Mouse (Mus musculus): Measurements from ENCODE around the gene Dclk1. TPM values are rescaled to one million over a fixed set of nuclear protein-coding genes. Genes with fewer than 3 reads are reported as not detected.

The Dclk1 gene
- polyA plus RNA-seq, 1 experiment, result 1.1 TPM

DNA sequence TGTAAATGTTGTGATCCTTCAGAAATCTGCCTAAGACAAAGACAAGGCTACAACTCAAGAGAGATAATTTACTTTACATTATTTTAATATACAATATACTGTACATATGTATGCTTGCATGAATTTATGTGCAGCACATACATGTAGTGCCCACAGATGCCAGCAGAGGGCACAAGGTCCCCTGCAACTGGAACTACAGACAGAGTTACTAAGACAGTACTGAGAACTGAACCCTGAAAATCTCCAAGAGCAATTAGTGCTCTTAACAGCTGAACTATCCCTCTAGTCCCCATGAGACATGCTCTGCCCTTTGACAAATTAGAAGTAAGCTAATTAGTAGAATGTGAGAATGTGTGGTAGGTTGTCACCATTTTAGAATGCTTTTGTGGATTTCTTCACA, 169.4 kb downstream of the Dclk1 start:
- TF ChIP-seq CTCF (conservative IDR thresholded peaks at IDR 0.05; ENCODE audit: insufficient read depth, insufficient read length, low read depth, low read length) (no peak), POLR2A (IDR thresholded peaks at IDR 0.05; ENCODE audit: low read depth, low read length) (no peak)
- Histone ChIP-seq H3K27ac (ENCODE audit: insufficient read depth, low read depth, low read length) (no peak overlapping the region), H3K27me3 (replicated peaks; ENCODE audit: control insufficient read depth, insufficient read depth, low read length) (no peaks in the 10 kb centered on the region), H3K4me3 (ENCODE audit: insufficient read depth, low read depth, low read length) (no peak overlapping the region), H3K4me1 (ENCODE audit: control insufficient read depth, insufficient read depth, low read length) (no peaks in the 10 kb centered on the region), H3K36me3 (ENCODE audit: control insufficient read depth, insufficient read depth, low read length) (no peaks in the 10 kb centered on the region)
- no peak for DNase-seq

DNA sequence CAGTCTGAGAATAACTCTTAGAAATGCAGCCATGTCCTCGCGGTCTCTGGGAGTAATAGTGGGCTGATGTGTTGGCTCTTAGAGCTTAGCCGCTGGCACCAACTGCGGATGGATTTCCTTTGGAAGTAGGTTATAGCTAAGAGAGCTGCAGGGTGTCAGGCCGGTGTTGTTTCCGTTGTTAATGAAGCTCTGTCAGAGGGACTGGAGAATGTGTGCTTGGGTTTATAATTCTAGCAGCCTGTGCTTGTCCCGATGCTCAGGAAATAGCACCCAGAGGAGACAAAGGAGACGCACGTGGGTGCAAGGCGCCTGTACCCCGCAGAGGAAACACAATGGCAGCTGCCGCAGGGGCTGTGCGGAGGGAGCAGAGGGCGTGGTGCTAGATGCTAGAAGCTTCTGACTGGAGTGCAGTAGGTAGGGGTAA, 173.4 kb downstream of the Dclk1 start:
- Histone ChIP-seq H3K27ac (ENCODE audit: insufficient read depth, low read depth, low read length) (no peak overlapping the region), H3K4me3 (ENCODE audit: insufficient read depth, low read depth, low read length) (no peak overlapping the region), H3K36me3 (ENCODE audit: control insufficient read depth, insufficient read depth, low read length) (no peaks in the 10 kb centered on the region), H3K4me1 (ENCODE audit: control insufficient read depth, insufficient read depth, low read length) (no peaks in the 10 kb centered on the region), H3K27me3 (replicated peaks; ENCODE audit: control insufficient read depth, insufficient read depth, low read length) (no peaks in the 10 kb centered on the region)
- no peak for DNase-seq
- WGBS, result 35% methylated on average over 14 of the region's 14 CpGs
- TF ChIP-seq CTCF (conservative IDR thresholded peaks at IDR 0.05; ENCODE audit: insufficient read depth, insufficient read length, low read depth, low read length) (no peak), POLR2A (IDR thresholded peaks at IDR 0.05; ENCODE audit: low read depth, low read length) (no peak)

DNA sequence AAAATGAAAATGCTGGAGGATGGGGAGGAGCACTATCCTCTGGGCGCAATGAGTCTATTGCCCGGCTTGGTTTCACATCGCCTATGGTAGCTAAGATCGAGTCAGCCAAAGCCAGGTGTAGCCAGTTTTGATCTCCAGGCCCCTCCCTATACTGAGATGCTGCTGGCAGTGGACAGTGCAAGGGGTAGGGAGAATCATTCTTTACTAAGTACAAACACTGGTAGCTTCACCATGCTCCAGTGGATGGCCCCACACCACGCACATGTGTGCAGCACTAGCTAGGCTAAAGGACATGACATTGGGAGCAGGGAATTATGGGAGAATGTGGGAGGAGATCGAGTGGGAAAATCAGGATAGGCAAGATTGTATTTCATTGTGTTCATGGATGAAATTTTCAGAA, 176.7 kb downstream of the Dclk1 start:
- Histone ChIP-seq H3K4me3 (ENCODE audit: insufficient read depth, low read depth, low read length) (no peak overlapping the region), H3K36me3 (ENCODE audit: control insufficient read depth, insufficient read depth, low read length) (no peaks in the 10 kb centered on the region), H3K27ac (ENCODE audit: insufficient read depth, low read depth, low read length) (no peak overlapping the region), H3K27me3 (replicated peaks; ENCODE audit: control insufficient read depth, insufficient read depth, low read length) (no peaks in the 10 kb centered on the region), H3K4me1 (ENCODE audit: control insufficient read depth, insufficient read depth, low read length) (no peaks in the 10 kb centered on the region)
- DNase-seq, result no peak
- TF ChIP-seq CTCF (conservative IDR thresholded peaks at IDR 0.05; ENCODE audit: insufficient read depth, insufficient read length, low read depth, low read length), result no peak
- WGBS, result 76% methylated on average over 6 of the region's 6 CpGs

DNA sequence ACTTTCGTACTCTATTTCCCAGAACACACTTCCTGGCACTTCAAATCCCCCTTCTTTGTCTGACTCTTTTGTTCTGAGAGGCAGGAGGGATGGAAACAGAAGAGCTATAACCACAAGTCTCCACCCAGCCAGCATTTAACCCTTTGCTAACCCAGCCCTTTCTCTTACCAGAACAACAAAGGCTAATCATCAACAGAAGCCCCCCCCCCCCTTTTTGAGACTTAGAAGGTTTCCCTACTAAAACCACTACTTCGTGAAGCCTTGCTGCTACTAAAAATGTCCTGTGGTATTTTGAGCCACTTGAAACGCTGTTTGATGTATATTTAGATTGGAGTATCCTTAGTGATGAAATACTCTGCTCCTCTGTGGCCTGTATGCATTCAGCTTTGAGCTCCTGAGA, 177.2 kb downstream of the Dclk1 start:
- Histone ChIP-seq H3K4me1 (ENCODE audit: control insufficient read depth, insufficient read depth, low read length) (no peaks in the 10 kb centered on the region), H3K36me3 (ENCODE audit: control insufficient read depth, insufficient read depth, low read length) (no peaks in the 10 kb centered on the region), H3K27ac (ENCODE audit: insufficient read depth, low read depth, low read length) (no peak overlapping the region), H3K27me3 (replicated peaks; ENCODE audit: control insufficient read depth, insufficient read depth, low read length) (no peaks in the 10 kb centered on the region), H3K4me3 (ENCODE audit: insufficient read depth, low read depth, low read length) (no peak overlapping the region)
- no peak for DNase-seq
- TF ChIP-seq POLR2A (IDR thresholded peaks at IDR 0.05; ENCODE audit: low read depth, low read length), result no peak
- TF ChIP-seq CTCF (conservative IDR thresholded peaks at IDR 0.05; ENCODE audit: insufficient read depth, insufficient read length, low read depth, low read length), result no peak
- 50% methylated on average over 3 of the region's 3 CpGs for WGBS

DNA sequence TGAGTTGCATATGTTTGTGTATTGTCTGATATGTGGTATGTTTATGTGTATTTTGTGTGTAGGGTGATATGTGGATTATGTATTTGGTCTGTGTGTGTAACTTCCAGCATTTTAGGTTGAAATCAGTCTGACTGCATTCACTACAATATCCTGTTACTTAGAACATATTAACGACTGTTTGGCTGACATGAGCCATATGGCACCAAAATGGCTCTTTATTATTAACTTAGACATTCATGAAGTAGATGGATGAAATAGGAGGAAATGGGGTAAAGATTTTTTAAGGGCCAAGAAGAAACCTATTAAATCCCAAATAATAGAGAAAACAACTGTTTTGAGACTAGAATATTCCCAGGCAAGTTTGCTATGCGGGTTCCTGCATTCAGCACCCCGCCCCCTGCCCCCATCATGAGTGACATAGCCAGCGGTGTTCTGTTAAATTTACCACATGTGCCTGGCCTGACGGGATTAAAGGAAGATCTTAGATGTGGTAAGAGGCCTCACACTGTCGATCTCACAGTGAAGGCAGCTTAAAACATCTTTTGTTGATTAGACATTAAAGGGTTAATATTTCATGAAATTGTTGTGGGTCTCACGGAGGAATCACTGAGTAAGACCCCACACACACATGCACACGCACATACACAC, 178.4 kb downstream of the Dclk1 start:
- no peak for TF ChIP-seq CTCF (conservative IDR thresholded peaks at IDR 0.05; ENCODE audit: insufficient read depth, insufficient read length, low read depth, low read length)
- no peak for TF ChIP-seq POLR2A (IDR thresholded peaks at IDR 0.05; ENCODE audit: low read depth, low read length)
- Histone ChIP-seq H3K27ac (ENCODE audit: insufficient read depth, low read depth, low read length) (no peak overlapping the region), H3K4me1 (ENCODE audit: control insufficient read depth, insufficient read depth, low read length) (no peaks in the 10 kb centered on the region), H3K27me3 (replicated peaks; ENCODE audit: control insufficient read depth, insufficient read depth, low read length) (no peaks in the 10 kb centered on the region), H3K36me3 (ENCODE audit: control insufficient read depth, insufficient read depth, low read length) (no peaks in the 10 kb centered on the region), H3K4me3 (ENCODE audit: insufficient read depth, low read depth, low read length) (no peak overlapping the region)
- DNase-seq, result no peak
- WGBS, result 56% methylated on average over 8 of the region's 8 CpGs

DNA sequence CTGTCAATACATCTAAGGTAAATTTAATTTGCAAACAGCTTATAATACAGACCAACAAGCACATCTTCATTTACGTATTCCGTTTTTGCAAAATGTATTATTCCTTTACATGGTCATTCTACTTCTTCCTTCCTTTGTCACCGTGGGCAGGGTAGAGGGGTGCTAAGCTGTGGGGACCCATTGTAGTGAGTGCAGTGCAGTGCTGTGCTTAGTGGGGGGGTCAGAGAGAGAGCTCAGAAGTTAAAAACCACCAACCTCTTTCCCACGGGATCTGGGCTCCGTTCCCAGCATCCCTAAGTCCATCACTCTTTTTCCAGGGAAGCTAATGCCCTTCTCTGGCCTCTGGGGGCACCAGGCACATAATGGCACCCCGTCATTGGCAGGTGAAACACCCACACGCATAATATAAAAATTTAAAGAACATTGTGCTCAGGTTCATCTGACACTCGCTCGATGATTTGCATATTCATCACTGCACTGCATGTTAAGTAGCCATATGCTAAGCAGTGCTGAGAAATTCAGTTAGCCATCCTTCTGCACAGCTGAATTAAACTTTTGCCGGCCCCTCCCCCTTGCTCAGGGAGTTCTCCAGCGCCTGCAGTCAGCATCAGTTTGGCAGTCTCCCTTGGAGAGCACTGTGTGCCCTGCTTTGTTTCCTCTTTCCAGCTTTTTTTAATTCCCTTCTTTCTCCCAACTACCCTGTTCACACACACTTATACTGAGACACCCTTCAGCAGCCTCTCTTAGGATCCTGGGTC, 181.7 kb downstream of the Dclk1 start:
- TF ChIP-seq CTCF (conservative IDR thresholded peaks at IDR 0.05; ENCODE audit: insufficient read depth, insufficient read length, low read depth, low read length), result no peak
- no peak for TF ChIP-seq POLR2A (IDR thresholded peaks at IDR 0.05; ENCODE audit: low read depth, low read length)
- DNase-seq, result no peak
- WGBS, result 37% methylated on average over 11 of the region's 11 CpGs

DNA sequence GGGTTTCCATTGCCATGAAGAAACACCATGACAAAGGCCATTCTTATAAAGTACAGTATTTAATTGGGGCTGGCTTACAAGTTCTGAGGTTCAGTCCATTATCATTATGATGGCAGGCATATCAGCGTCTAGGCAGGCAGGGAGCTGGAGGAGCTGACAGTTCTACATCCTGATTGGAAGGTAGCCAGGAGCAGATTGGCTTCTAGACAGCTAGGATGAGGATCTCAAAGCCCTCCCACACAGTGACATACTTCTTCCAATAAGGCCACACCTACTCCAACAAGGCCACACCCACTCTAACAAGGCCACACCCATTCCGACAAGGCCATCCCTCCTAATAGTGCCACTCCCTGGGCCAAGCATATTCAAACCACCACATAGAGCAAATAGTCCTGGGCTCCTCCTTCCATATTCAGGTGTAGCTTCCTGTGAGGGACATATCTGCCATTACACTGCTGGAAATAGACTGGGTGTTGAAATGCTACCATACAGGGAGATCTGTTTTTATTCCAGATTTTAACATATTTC, 187.9 kb downstream of the Dclk1 start:
- Histone ChIP-seq H3K4me1 (ENCODE audit: control insufficient read depth, insufficient read depth, low read length) (no peaks in the 10 kb centered on the region), H3K27me3 (replicated peaks; ENCODE audit: control insufficient read depth, insufficient read depth, low read length) (no peaks in the 10 kb centered on the region), H3K27ac (ENCODE audit: insufficient read depth, low read depth, low read length) (no peak overlapping the region), H3K4me3 (ENCODE audit: insufficient read depth, low read depth, low read length) (no peak overlapping the region), H3K36me3 (ENCODE audit: control insufficient read depth, insufficient read depth, low read length) (no peaks in the 10 kb centered on the region)
- 84% methylated on average over 2 of the region's 2 CpGs for WGBS
- no peak for DNase-seq
- TF ChIP-seq CTCF (conservative IDR thresholded peaks at IDR 0.05; ENCODE audit: insufficient read depth, insufficient read length, low read depth, low read length) (no peak), POLR2A (IDR thresholded peaks at IDR 0.05; ENCODE audit: low read depth, low read length) (no peak)

More for the DNA sequence above, 181.7 kb downstream of the Dclk1 start:
- Histone ChIP-seq H3K4me1 (ENCODE audit: control insufficient read depth, insufficient read depth, low read length) (no peaks in the 10 kb centered on the region), H3K36me3 (ENCODE audit: control insufficient read depth, insufficient read depth, low read length) (no peaks in the 10 kb centered on the region), H3K4me3 (ENCODE audit: insufficient read depth, low read depth, low read length) (no peak overlapping the region), H3K27me3 (replicated peaks; ENCODE audit: control insufficient read depth, insufficient read depth, low read length) (no peaks in the 10 kb centered on the region), H3K27ac (ENCODE audit: insufficient read depth, low read depth, low read length) (no peak overlapping the region)

Data from kidney, adult 2 months (tissue).